Mouse (Mus musculus) adrenal gland, postnatal 36 days (tissue): ENCODE results near the gene Ap5z1. TPM values are rescaled to one million over a fixed set of nuclear protein-coding genes. Genes with fewer than 3 reads are reported as not detected.

Experiments
- DNase-seq, 2 experiments: peaks; one replicate each; pipeline ENCODE4 v3.0.0; 2021; ENCODE audit warnings: mixed read lengths in 1 of 2
- total RNA-seq, 2 experiments: library from RNA; stranded (reverse); gene quantifications; 2 replicates each; pipeline ENCODE4 v1.2.3; 2021

Gene Ap5z1
- total RNA-seq, 2 experiments from 2014 or later = 13.4 to 17.9 TPM

DNA sequence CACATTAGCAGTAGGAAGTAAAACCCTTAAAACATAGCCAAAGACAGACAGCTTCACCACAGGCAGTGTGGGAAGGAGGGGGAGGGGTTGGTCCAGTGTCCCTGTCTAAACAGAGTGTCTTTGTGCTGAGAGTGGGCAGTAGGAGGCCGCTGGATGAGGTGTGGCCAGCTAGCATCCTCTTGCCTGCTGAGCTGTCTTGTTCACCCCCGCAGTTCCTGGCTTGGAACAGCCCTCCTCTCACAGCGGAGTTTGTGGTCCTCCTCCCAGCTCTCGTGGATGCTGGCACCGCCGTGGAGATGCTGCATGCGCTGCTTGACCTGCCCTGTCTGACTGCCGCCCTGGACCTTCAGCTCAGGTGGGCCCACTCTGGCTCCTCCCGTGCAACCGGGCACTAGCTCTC is 10.0 kb downstream of the Ap5z1 start:
- DNase-seq = no peak

GRCm38 (mm10) chr5:142475669-142476068 is 11.9 kb downstream of the Ap5z1 start:
- DNase-seq = no peak

- peak; percentile 80 to 82 for DNase-seq
Observed at GRCm38 (mm10) chr5:142477346-142477745, 13.6 kb downstream of the Ap5z1 start.

DNA sequence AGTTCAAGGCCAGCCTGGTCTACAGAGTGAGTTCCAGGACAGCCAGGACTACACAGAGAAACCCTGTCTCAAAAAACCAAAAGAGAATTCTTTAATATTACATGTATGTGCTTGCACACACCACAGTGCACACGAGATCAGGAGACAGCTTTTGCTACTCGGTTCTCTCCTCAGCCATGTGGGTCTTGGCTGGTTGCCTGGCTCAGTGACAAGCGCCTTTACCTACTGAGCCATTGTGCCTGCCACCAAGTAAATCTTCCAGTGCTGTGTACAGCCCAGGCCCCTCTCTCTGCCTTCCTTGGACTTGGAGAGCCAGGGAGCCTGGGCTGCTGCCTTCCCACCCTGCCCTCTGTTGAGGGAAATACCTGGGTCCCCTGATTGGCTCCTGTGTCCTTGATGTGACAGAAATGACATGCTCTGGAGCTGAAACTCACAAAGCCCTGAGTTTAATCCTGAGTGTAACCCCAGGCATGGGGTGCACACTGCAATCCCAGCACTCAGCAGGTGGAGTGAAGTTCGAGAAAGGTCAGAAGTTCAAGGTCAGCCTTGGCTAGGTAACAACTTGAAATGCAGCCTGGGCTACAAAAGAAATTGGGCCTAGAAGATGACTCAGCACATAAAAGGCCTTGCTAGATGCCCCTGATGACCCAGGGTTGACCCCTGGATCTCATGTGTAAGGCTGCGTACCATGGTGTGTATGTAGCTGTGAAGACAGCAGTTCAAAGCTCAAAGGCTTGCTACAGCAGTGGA is 14.3 kb downstream of the Ap5z1 start:
- peak; percentile 49 to 53 for DNase-seq

DNA sequence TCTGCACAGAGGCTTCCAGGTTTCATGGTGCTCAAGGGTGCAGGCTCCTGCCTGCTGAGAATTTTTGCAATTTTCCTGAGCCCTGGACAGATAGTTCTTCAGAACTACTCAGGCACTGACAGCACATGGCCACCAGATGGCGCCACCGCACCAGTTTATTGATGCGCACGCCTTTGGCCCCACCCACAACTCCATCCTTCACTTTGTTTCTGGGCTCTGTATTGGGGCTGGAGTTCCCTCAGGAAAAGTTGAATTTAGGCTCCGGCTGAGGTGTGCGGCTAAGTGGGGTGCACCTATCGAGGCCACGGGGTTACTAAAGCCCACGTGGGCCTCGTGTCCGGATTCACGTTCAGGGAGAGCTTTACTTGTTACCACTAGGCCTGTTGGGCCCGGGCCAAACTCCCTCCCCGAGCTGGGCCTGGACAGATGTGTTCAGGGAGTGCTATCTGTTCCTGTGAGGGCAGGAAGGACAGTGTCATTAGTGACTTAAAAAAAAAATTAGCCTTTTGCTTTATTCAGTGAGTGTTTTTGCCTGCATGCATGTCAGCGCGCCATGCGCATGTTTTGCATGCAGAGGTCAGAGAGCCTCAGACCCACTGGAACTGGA is 15.2 kb downstream of the Ap5z1 start:
- DNase-seq = peak; percentile 87 to 89

GRCm38 (mm10) chr5:142482512-142482911 is 18.8 kb downstream of the Ap5z1 start:
- DNase-seq = peak; percentile 41 to 68

DNA sequence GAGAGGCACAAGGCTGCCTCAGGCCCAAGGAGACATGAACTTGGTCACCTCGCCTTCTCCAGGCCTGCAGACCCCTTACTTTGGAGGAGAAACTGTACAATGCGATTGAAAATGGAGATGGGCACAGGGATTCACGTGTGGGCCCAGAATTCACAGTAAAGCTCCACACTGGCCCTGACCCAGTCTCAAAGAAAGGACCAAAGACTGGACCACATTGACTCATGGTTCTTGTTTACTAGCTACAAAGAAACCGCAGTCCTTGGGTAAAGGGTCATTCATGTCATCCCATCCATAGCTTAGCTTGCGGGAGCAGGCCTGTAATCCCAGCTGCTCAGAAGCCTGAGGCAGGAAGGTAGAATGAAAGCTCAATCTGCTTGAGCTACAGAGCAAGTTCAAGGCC is 19.8 kb downstream of the Ap5z1 start:
- DNase-seq = no peak

DNA sequence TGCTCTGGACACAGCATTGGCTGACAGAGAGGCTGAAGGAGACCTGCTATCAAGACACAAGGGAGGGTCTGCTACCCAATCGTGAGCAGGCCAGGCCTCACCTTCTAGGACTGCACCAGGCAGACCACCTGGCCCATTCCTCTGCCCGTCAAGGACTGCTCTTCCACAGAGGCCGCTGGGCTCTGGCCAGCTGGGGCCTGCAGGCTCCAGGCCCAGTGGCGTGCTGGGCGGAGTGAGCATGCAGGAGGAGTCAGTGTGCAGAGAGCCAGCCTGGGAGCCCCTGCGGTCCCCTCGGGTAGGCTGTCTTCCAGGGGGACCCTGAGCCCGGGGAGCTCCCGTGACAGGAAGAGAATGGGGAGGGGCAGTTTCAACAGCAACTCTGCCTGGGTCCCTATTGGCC is 22.9 kb downstream of the Ap5z1 start:
- no peak for DNase-seq

- DNase-seq = peak in 1 of 2 experiments; percentile 34
Observed at GRCm38 (mm10) chr5:142489955-142490707, 26.4 kb downstream of the Ap5z1 start.

- peak in 1 of 2 experiments; percentile 49 for DNase-seq
Observed at GRCm38 (mm10) chr5:142493307-142493706, 29.6 kb downstream of the Ap5z1 start.

DNA sequence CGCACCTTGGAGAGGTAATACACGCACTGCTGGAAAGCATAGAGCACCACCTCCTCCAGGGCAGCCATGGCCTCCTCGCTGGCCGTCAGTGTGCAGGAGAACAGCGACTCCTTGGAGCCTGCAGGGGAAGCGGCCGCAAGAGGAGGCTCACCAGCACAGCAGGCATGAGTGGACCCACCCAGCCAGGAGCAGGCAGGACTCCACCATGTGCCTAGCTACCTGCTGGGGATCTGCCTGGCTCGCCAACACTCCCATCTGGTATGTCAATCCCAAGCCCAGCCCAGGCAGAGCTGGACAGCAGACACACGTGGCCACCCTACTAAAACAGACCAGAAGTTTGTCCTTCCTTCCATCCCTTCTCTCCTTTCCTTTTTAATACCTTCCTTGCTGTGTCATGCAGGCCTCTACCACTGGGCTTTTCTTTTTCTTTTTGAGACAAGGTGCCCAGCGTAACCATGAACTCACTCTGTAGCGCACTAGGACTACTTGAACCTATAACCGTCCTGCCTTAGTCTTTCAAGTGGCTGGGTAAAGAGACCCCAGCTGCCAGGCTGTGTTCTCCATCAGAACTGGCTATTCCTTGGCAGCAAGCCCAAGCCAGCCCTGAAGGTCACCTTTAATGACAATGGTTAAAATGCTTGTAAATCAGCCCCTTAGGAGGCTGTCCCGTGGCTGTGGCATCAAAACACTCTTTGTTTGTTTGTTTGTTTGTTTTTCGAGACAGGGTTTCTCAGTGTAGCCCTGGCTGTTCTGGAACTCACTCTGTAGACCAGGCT is 31.8 kb downstream of the Ap5z1 start:
- DNase-seq = peak; percentile 61 to 62

- DNase-seq = peak; percentile 22 to 51
Observed at GRCm38 (mm10) chr5:142498964-142499363, 35.2 kb downstream of the Ap5z1 start.

GRCm38 (mm10) chr5:142500918-142501317 is 37.2 kb downstream of the Ap5z1 start:
- DNase-seq = no peak

GRCm38 (mm10) chr5:142502414-142502813 is 38.7 kb downstream of the Ap5z1 start:
- peak; percentile 77 to 86 for DNase-seq

DNA sequence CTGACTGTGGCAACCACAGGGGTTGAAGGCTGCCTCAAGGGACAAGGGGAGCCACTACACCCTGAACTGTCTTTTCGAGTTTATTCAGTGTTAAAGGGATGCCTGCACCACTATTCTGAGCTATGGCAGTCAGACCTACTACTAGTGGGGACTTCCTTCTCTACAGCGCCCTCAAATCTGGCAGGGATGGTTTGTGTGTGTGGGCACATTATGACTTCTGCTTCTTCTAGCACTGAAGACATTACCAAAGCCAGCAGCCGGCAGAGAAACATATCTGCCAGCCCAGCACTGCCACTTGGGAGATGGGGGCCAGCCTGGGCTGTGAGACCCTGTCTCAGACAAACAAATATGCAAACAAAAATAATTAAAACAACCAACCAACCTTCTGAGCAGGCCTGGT is 40.4 kb downstream of the Ap5z1 start:
- no peak for DNase-seq

DNA sequence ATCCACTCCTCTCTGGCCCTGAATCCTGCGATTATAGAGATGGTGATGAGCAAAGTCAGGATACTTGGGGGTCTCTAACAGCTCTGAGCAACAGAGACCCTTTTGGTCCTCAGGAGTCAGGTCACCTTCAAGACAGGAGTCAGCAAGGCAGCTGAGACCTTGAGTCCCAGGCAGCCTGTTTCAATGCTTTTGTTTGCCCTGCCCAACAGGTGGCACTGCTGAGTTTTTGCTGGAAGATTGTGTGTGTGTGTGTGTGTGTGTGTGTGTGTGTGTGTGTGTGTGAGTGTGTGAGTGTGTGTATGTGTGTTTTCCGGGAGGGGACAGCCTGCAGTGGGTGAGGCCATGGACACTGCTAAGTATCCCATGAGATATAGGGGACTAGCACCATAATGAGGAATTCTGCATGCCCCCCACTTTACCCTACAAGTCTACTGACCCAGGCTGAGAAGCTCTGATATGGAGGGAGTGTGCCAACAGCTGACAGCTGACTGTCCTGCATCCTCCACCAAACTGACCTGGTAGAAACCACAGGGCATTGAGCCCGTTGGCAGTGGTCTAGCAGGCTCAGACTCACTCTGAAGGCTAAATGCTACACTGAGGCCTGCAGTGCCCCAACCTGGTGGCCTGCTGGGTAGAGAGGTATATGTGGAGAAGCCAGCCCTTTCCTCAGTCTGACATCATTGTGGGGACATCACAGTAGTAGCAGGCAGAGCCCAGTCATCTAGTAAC is 42.1 kb downstream of the Ap5z1 start:
- peak; percentile 43 to 58 for DNase-seq

- DNase-seq = no peak
Observed at GRCm38 (mm10) chr5:142509141-142510060, 45.7 kb downstream of the Ap5z1 start.

- DNase-seq = no peak
Observed at GRCm38 (mm10) chr5:142510061-142510414, 46.3 kb downstream of the Ap5z1 start.

GRCm38 (mm10) chr5:142512112-142512511 is 48.4 kb downstream of the Ap5z1 start:
- DNase-seq = no peak

DNA sequence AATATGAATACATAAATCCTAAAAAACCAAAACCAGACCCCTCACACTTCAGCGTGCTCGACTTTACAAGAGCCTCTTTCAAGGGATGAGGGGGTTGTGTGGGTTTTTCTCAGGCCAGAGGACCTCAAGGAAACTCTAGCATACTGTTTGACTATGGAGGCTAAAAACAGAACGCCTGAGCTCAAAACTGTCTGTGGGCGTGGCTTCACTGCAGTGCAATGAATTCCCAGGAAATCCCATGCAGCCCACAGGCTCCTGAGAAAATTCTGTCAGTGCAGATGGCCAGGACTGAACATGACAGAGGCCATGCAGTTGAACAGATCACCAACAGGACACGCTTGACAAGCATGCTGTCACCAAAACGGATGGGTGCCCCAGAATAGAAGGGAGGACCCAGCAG is 55.2 kb downstream of the Ap5z1 start:
- no peak for DNase-seq

DNA sequence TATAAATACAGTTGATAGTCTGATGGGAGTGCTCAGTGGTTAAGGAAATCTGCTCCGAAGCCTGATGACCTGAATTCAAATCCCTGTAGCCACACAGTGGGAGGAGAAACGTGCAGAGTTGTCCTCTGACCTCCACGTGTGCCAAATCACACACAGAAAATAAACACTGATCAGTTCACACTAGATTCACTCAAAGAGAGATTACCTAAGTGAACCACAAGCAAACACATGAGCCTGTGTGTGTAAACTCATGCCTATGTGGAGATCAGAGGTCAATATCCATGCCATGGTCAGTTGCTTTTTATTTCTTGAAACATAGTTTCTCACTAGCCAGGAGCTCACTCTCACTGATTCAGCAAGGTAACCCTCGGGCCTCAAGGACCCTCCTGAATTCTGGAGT is 56.6 kb downstream of the Ap5z1 start:
- DNase-seq = no peak
